Mouse (Mus musculus): Measurements from ENCODE around the gene Slamf9. TPM values are rescaled to one million over a fixed set of nuclear protein-coding genes. Genes with fewer than 3 reads are reported as not detected.

Gene Slamf9
- polyA plus RNA-seq, 2 experiments, result 0.49 to 0.51 TPM

DNA sequence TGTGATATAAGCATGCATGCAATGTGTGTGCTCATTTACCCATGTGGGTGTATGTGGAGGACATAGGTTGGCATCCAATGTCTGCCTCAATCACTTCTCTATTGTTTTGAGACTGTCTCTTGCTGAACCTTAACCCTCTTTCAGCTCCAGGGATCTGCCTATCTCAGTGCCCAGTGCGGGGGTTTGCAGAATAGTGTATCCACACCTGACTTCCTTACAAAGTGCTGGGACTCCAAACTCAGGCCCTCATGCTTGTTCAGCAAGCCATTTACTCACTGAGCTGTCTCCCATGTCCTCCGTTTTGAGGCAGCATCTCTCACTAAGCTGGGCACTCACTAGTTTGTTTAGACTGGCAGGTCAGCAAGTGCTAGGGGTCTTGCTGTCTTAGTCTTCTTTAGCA lies 36.5 kb upstream of the Slamf9 start:
- Histone ChIP-seq H3K9me3 (ENCODE audit: control insufficient read depth, low read length) (no peaks in the 10 kb centered on the region), H3K4me1 (ENCODE audit: control insufficient read depth, insufficient read depth, low read length) (no peaks in the 10 kb centered on the region), H3K9ac (ENCODE audit: low read depth, low read length, severe bottlenecking) (no peak overlapping the region), H3K4me2 (replicated peaks; ENCODE audit: low read depth, low read length, severe bottlenecking) (no peak overlapping the region), H3K36me3 (ENCODE audit: control insufficient read depth, insufficient read depth, low read length) (no peaks in the 10 kb centered on the region), H3K27ac (replicated peaks; ENCODE audit: low read depth, low read length) (no peak overlapping the region), H3K27me3 (ENCODE audit: control insufficient read depth, insufficient read depth, low read length) (no peaks in the 10 kb centered on the region), H3K4me3 (replicated peaks; ENCODE audit: low read length) (no peak overlapping the region)
- TF ChIP-seq POLR2A (IDR thresholded peaks at IDR 0.05; ENCODE audit: borderline replicate concordance, extremely low read depth, insufficient read depth, insufficient read length), result no peak
- ATAC-seq (ENCODE audit: low FRiP score, low read depth) (no peak), DNase-seq (ENCODE audit: low spot score) (no peak)
- 85% methylated on average over 2 of the region's 2 CpGs for WGBS

DNA sequence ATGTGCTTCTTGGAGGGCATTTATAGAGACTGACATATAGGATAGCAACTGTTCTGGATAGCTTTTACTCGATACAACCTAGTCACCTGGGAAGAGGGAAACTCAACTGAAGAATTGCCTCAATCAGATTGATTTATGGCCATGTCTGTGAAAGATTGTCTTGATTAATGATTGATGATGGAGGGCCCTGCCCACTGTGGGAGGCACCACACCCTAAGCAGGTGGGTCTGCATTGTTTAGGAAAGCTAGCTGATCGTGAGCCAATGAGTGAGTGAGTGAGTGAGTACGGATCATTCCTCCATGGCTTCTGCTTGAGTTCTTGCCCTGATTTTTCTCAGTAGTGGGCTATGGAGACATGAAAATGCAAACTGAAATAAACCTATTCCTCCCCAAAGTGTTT lies 34.6 kb upstream of the Slamf9 start:
- Histone ChIP-seq H3K27me3 (ENCODE audit: control insufficient read depth, insufficient read depth, low read length) (no peaks in the 10 kb centered on the region), H3K4me3 (replicated peaks; ENCODE audit: low read length) (no peak overlapping the region), H3K4me2 (replicated peaks; ENCODE audit: low read depth, low read length, severe bottlenecking) (no peak overlapping the region), H3K27ac (replicated peaks; ENCODE audit: low read depth, low read length) (no peak overlapping the region), H3K4me1 (ENCODE audit: control insufficient read depth, insufficient read depth, low read length) (no peaks in the 10 kb centered on the region), H3K36me3 (ENCODE audit: control insufficient read depth, insufficient read depth, low read length) (no peaks in the 10 kb centered on the region), H3K9me3 (ENCODE audit: control insufficient read depth, low read length) (no peaks in the 10 kb centered on the region), H3K9ac (ENCODE audit: low read depth, low read length, severe bottlenecking) (no peak overlapping the region)
- 69% methylated on average over 3 of the region's 3 CpGs for WGBS
- ATAC-seq (ENCODE audit: low FRiP score, low read depth), result no peak
- DNase-seq (ENCODE audit: low spot score), result no peak
- TF ChIP-seq POLR2A (IDR thresholded peaks at IDR 0.05; ENCODE audit: borderline replicate concordance, extremely low read depth, insufficient read depth, insufficient read length), result no peak

DNA sequence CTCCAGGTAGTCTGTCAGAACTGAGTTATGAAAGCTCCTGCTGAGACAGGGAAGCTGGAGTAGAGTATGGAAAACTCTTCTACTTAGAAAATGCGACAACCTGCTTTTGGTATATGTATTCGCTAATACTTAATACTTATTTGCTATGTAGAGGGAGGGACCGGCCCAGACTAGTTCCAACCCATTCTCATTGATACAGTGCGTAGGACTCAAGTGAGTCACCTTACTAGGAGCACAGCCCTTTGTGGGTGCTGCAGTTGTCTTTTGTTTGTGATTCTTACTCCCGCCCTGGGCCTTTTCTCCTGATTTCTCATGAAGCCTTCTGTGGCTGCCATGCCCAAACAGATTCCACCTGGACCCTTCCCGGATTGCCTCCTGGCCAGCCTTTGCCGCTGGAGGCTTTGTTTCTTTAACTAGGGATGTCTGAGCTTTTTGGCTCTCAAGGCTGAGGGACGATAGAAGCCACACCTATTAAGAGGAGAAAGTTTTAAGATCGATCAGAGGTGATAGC lies 33.2 kb upstream of the Slamf9 start:
- no peak for TF ChIP-seq POLR2A (IDR thresholded peaks at IDR 0.05; ENCODE audit: borderline replicate concordance, extremely low read depth, insufficient read depth, insufficient read length)
- ATAC-seq (ENCODE audit: low FRiP score, low read depth) (no peak), DNase-seq (ENCODE audit: low spot score) (no peak)
- Histone ChIP-seq H3K4me3 (replicated peaks; ENCODE audit: low read length) (no peak overlapping the region), H3K9ac (ENCODE audit: low read depth, low read length, severe bottlenecking) (no peak overlapping the region), H3K9me3 (ENCODE audit: control insufficient read depth, low read length) (no peaks in the 10 kb centered on the region), H3K4me2 (replicated peaks; ENCODE audit: low read depth, low read length, severe bottlenecking) (no peak overlapping the region), H3K36me3 (ENCODE audit: control insufficient read depth, insufficient read depth, low read length) (no peaks in the 10 kb centered on the region), H3K4me1 (ENCODE audit: control insufficient read depth, insufficient read depth, low read length) (no peaks in the 10 kb centered on the region), H3K27ac (replicated peaks; ENCODE audit: low read depth, low read length) (no peak overlapping the region), H3K27me3 (ENCODE audit: control insufficient read depth, insufficient read depth, low read length) (no peaks in the 10 kb centered on the region)
- WGBS, result 84% methylated on average over 9 of the region's 9 CpGs

GRCm38 (mm10) chr1:172450226-172450625 lies 24.9 kb upstream of the Slamf9 start:
- no peaks in the 10 kb centered on the region; the same call in 1 of the 2 replicates for H3K4me1 ChIP-seq (ENCODE audit: control insufficient read depth, insufficient read depth, low read length)
- no peak overlapping the region for H3K9ac ChIP-seq (ENCODE audit: low read depth, low read length, severe bottlenecking)
- WGBS, result 56% methylated on average over 2 of the region's 2 CpGs
- no peaks in the 10 kb centered on the region for H3K36me3 ChIP-seq (ENCODE audit: control insufficient read depth, insufficient read depth, low read length)
- TF ChIP-seq POLR2A (IDR thresholded peaks at IDR 0.05; ENCODE audit: borderline replicate concordance, extremely low read depth, insufficient read depth, insufficient read length), result no peak
- no peak overlapping the region for H3K4me3 ChIP-seq (replicated peaks; ENCODE audit: low read length)
- no peak for ATAC-seq (ENCODE audit: low FRiP score, low read depth)
- DNase-seq (ENCODE audit: low spot score), result no peak
- H3K27ac ChIP-seq (replicated peaks; ENCODE audit: low read depth, low read length), result no peak overlapping the region
- no peak overlapping the region for H3K4me2 ChIP-seq (replicated peaks; ENCODE audit: low read depth, low read length, severe bottlenecking)
- H3K27me3 ChIP-seq (ENCODE audit: control insufficient read depth, insufficient read depth, low read length), result no peaks in the 10 kb centered on the region
- H3K9me3 ChIP-seq (ENCODE audit: control insufficient read depth, low read length), result no peaks in the 10 kb centered on the region

- no peaks in the 10 kb centered on the region; the same call in 1 of the 2 replicates for H3K4me1 ChIP-seq (ENCODE audit: control insufficient read depth, insufficient read depth, low read length)
- no peak overlapping the region for H3K4me3 ChIP-seq (replicated peaks; ENCODE audit: low read length)
- no peak overlapping the region for H3K27ac ChIP-seq (replicated peaks; ENCODE audit: low read depth, low read length)
- no peak overlapping the region for H3K4me2 ChIP-seq (replicated peaks; ENCODE audit: low read depth, low read length, severe bottlenecking)
- no peaks in the 10 kb centered on the region for H3K27me3 ChIP-seq (ENCODE audit: control insufficient read depth, insufficient read depth, low read length)
- H3K36me3 ChIP-seq (ENCODE audit: control insufficient read depth, insufficient read depth, low read length), result no peaks in the 10 kb centered on the region
- no peak for DNase-seq (ENCODE audit: low spot score)
- H3K9me3 ChIP-seq (ENCODE audit: control insufficient read depth, low read length), result no peaks in the 10 kb centered on the region
- TF ChIP-seq POLR2A (IDR thresholded peaks at IDR 0.05; ENCODE audit: borderline replicate concordance, extremely low read depth, insufficient read depth, insufficient read length), result no peak
- H3K9ac ChIP-seq (ENCODE audit: low read depth, low read length, severe bottlenecking), result no peak overlapping the region
- ATAC-seq (ENCODE audit: low FRiP score, low read depth), result no peak
- 30% methylated on average over 17 of the region's 17 CpGs for WGBS
Observed at GRCm38 (mm10) chr1:172450848-172451470, 24.2 kb upstream of the Slamf9 start.

Measured in limb, embryonic 14.5 days (tissue).